Mouse (Mus musculus): ENCODE data around the gene Col23a1. TPM values are rescaled to one million over a fixed set of nuclear protein-coding genes. Genes with fewer than 3 reads are reported as not detected.
A peak's percentile ranks its signal among the peaks of the same experiment; 100 is the strongest.
"Not testable (repeated sequence)": the region's sequence is repeated elsewhere in the genome, so short reads cannot be mapped to it uniquely, and the experiment has no call there.

Gene Col23a1
- polyA plus RNA-seq, 1 experiment from 2014 or later = 0.40 TPM

- 92% methylated on average over 8 of the region's 8 CpGs for WGBS (ENCODE audit: missing documents)
- H3K27ac ChIP-seq = no peak overlapping the region
- no peaks in the 10 kb centered on the region for H3K79me2 ChIP-seq (ENCODE audit: inconsistent target)
- no peaks in the 10 kb centered on the region for H3K36me3 ChIP-seq (ENCODE audit: inconsistent target)
- H3K4me3 ChIP-seq (ENCODE audit: inconsistent target) = no peak overlapping the region
Observed at GRCm38 (mm10) chr11:51614256-51614655, 324.5 kb downstream of the Col23a1 start.

- H3K4me3 ChIP-seq (ENCODE audit: inconsistent target) = peak overlapping the region; percentile 36
- H3K27ac ChIP-seq = peak overlapping the region; percentile 83
- peaks cover 1% of the 10 kb centered on the region for H3K79me2 ChIP-seq (ENCODE audit: inconsistent target)
- H3K36me3 ChIP-seq (ENCODE audit: inconsistent target) = no peaks in the 10 kb centered on the region
- 30% methylated on average over 6 of the region's 7 CpGs for WGBS (ENCODE audit: missing documents)
Observed at GRCm38 (mm10) chr11:51615129-51615528, 325.4 kb downstream of the Col23a1 start.

GRCm38 (mm10) chr11:51615601-51616000 lies 325.9 kb downstream of the Col23a1 start:
- 2% methylated on average over 13 of the region's 14 CpGs for WGBS (ENCODE audit: missing documents)
- H3K27ac ChIP-seq = peak overlapping the region; percentile 83
- H3K79me2 ChIP-seq (ENCODE audit: inconsistent target) = peaks cover 6% of the 10 kb centered on the region
- no peaks in the 10 kb centered on the region for H3K36me3 ChIP-seq (ENCODE audit: inconsistent target)
- H3K4me3 ChIP-seq (ENCODE audit: inconsistent target) = peak overlapping the region; percentile 36

- H3K4me3 ChIP-seq (ENCODE audit: inconsistent target); H3K36me3 ChIP-seq (ENCODE audit: inconsistent target): not testable (repeated sequence)
- no CpG with 5 or more reads among the region's 7 CpGs for WGBS (ENCODE audit: missing documents)
- Histone ChIP-seq H3K79me2 (ENCODE audit: inconsistent target) (peaks cover 11% of the 10 kb centered on the region), H3K27ac (peak overlapping the region; percentile 83)
Observed at GRCm38 (mm10) chr11:51616113-51616512, 326.4 kb downstream of the Col23a1 start.

- peaks cover 3% of the 10 kb centered on the region for H3K36me3 ChIP-seq (ENCODE audit: inconsistent target)
- 3% methylated on average over 4 of the region's 4 CpGs for WGBS (ENCODE audit: missing documents)
- H3K27ac ChIP-seq = no peak overlapping the region
- peaks cover 27% of the 10 kb centered on the region for H3K79me2 ChIP-seq (ENCODE audit: inconsistent target)
- H3K4me3 ChIP-seq (ENCODE audit: inconsistent target) = no peak overlapping the region
Observed at GRCm38 (mm10) chr11:51617693-51618092, 328.0 kb downstream of the Col23a1 start.

- 42% methylated on average over 5 of the region's 8 CpGs for WGBS (ENCODE audit: missing documents)
- Histone ChIP-seq H3K36me3 (ENCODE audit: inconsistent target) (peaks cover 16% of the 10 kb centered on the region), H3K4me3 (ENCODE audit: inconsistent target) (peak overlapping the region; percentile 59), H3K79me2 (ENCODE audit: inconsistent target) (peaks cover 27% of the 10 kb centered on the region), H3K27ac (peak overlapping the region; percentile 54)
Observed at GRCm38 (mm10) chr11:51618894-51619408, 329.2 kb downstream of the Col23a1 start.

GRCm38 (mm10) chr11:51619409-51620060 lies 329.8 kb downstream of the Col23a1 start, which contains the start of gene Nhp2:
Gene Nhp2, plus strand, starts transcription at chr11:51619735.
- H3K36me3 ChIP-seq (ENCODE audit: inconsistent target) = peaks cover 21% of the 10 kb centered on the region
- peak within 1 kb of the TSS; percentile 59 for H3K4me3 ChIP-seq (ENCODE audit: inconsistent target)
- H3K27ac ChIP-seq = peak within 1 kb of the TSS; percentile 54
- WGBS (ENCODE audit: missing documents) = under 1% methylated on average over 51 of the region's 51 CpGs
- peaks cover 27% of the 10 kb centered on the region for H3K79me2 ChIP-seq (ENCODE audit: inconsistent target)

- peak overlapping the region; percentile 59 for H3K4me3 ChIP-seq (ENCODE audit: inconsistent target)
- peaks cover 27% of the 10 kb centered on the region for H3K36me3 ChIP-seq (ENCODE audit: inconsistent target)
- H3K27ac ChIP-seq = peak overlapping the region; percentile 7; the same call in 1 of the 2 replicates
- 3% methylated on average over 11 of the region's 11 CpGs for WGBS (ENCODE audit: missing documents)
- H3K79me2 ChIP-seq (ENCODE audit: inconsistent target) = peaks cover 27% of the 10 kb centered on the region
Observed at GRCm38 (mm10) chr11:51620084-51620483, 330.4 kb downstream of the Col23a1 start.

- no peak overlapping the region for H3K27ac ChIP-seq
- H3K4me3 ChIP-seq (ENCODE audit: inconsistent target) = no peak overlapping the region
- H3K79me2 ChIP-seq (ENCODE audit: inconsistent target) = peaks cover 27% of the 10 kb centered on the region
- peaks cover 41% of the 10 kb centered on the region for H3K36me3 ChIP-seq (ENCODE audit: inconsistent target)
- WGBS (ENCODE audit: missing documents) = 84% methylated on average over 2 of the region's 2 CpGs
Observed at GRCm38 (mm10) chr11:51621776-51622175, 332.1 kb downstream of the Col23a1 start.

GRCm38 (mm10) chr11:51622971-51623491 lies 333.3 kb downstream of the Col23a1 start:
- 89% methylated on average over 5 of the region's 7 CpGs for WGBS (ENCODE audit: missing documents)
- Histone ChIP-seq H3K27ac (no peak overlapping the region), H3K36me3 (ENCODE audit: inconsistent target) (peaks cover 53% of the 10 kb centered on the region)

GRCm38 (mm10) chr11:51625187-51625820 lies 335.6 kb downstream of the Col23a1 start:
- H3K79me2 ChIP-seq (ENCODE audit: inconsistent target) = peaks cover 36% of the 10 kb centered on the region
- no peak overlapping the region for H3K4me3 ChIP-seq (ENCODE audit: inconsistent target)
- WGBS (ENCODE audit: missing documents) = 89% methylated on average over 5 of the region's 5 CpGs
- no peak overlapping the region for H3K27ac ChIP-seq
- peaks cover 68% of the 10 kb centered on the region for H3K36me3 ChIP-seq (ENCODE audit: inconsistent target)

More at GRCm38 (mm10) chr11:51622971-51623491, 333.3 kb downstream of the Col23a1 start:
- Histone ChIP-seq H3K4me3 (ENCODE audit: inconsistent target) (no peak overlapping the region), H3K79me2 (ENCODE audit: inconsistent target) (peaks cover 27% of the 10 kb centered on the region)

GRCm38 (mm10) chr11:51627425-51627824 lies 337.7 kb downstream of the Col23a1 start:
- WGBS (ENCODE audit: missing documents) = 96% methylated on average over 9 of the region's 9 CpGs
- Histone ChIP-seq H3K36me3 (ENCODE audit: inconsistent target) (peaks cover 67% of the 10 kb centered on the region), H3K4me3 (ENCODE audit: inconsistent target) (no peak overlapping the region), H3K79me2 (ENCODE audit: inconsistent target) (peaks cover 36% of the 10 kb centered on the region), H3K27ac (no peak overlapping the region)

GRCm38 (mm10) chr11:51627907-51628306 lies 338.2 kb downstream of the Col23a1 start:
- peaks cover 38% of the 10 kb centered on the region for H3K79me2 ChIP-seq (ENCODE audit: inconsistent target)
- peaks cover 63% of the 10 kb centered on the region for H3K36me3 ChIP-seq (ENCODE audit: inconsistent target)
- 93% methylated on average over 8 of the region's 8 CpGs for WGBS (ENCODE audit: missing documents)

GRCm38 (mm10) chr11:51629651-51630314 lies 340.1 kb downstream of the Col23a1 start:
- Histone ChIP-seq H3K36me3 (ENCODE audit: inconsistent target) (peaks cover 44% of the 10 kb centered on the region), H3K27ac (no peak overlapping the region), H3K4me3 (ENCODE audit: inconsistent target) (no peak overlapping the region), H3K79me2 (ENCODE audit: inconsistent target) (peaks cover 52% of the 10 kb centered on the region)
- WGBS (ENCODE audit: missing documents) = 79% methylated on average over 15 of the region's 15 CpGs

More at GRCm38 (mm10) chr11:51627907-51628306, 338.2 kb downstream of the Col23a1 start:
- Histone ChIP-seq H3K27ac (no peak overlapping the region), H3K4me3 (ENCODE audit: inconsistent target) (no peak overlapping the region)

Measured in macrophage (primary cell).